Mouse (Mus musculus): ENCODE results near the gene Unc93a2. TPM values are rescaled to one million over a fixed set of nuclear protein-coding genes. Genes with fewer than 3 reads are reported as not detected.
A peak's percentile ranks its signal among the peaks of the same experiment; 100 is the strongest.
"Not testable (repeated sequence)": the region's sequence is repeated elsewhere in the genome, so short reads cannot be mapped to it uniquely, and the experiment has no call there.

The Unc93a2 gene
- polyA plus RNA-seq, 1 experiment from 2014 or later: not detected

DNA sequence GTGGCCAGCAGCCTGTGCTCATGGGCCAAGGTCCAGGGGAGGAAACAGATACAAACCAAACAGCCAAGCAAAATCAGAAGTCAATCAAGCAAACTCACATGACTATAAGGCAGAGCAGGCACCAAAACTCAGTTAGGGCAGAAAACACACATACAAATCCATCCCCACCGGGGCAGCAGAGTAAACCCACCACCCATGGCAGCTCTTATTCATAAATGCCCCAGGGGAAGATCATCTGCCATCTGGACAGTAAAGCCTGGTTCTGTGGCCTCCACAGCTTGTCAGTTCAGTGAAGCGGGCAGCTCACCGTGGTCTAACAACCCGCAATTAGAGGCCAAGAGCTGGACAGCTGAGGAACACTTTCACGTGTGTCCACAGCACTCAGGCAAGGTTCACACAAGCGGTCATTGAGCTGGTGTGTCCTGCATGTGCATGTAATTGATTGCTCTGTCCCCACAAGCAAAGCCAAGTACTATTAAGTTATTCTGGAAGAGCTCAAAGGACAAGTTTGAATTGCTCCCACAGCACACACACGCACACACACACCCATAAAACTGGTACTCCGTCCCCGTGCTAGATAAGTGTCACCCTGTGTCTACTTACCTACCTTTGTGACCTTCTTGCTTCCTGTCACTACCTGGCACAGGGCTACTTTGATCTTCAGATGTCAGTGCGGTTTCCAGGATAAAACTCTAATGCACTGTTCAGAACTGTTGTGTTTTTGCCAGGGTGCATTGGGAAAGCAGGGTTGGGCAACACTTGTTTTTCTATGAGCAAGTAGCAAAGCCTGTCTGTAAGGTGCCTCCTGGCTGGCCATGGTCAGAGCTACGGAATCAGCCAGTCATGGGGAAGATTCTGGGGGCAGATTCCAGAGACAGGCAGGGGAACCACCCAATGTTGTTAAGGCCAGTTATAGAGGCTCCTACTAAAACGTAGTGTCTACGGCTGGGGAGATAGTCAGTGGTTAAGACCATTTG is 1.8 kb downstream of the Unc93a2 start:
- not testable (repeated sequence) for H3K4me2 ChIP-seq; H3K4me3 ChIP-seq (ENCODE audit: low read depth, low read length); H3K27ac ChIP-seq (ENCODE audit: low read depth, low read length); ATAC-seq (replicated peaks; ENCODE audit: insufficient number of reproducible peaks, low FRiP score, low TSS enrichment); H3K27me3 ChIP-seq (ENCODE audit: control insufficient read depth, insufficient read depth, low read length); H3K36me3 ChIP-seq (ENCODE audit: control insufficient read depth, insufficient read depth, low read length); H3K9me3 ChIP-seq (replicated peaks; ENCODE audit: control insufficient read depth, low read length); H3K4me1 ChIP-seq (ENCODE audit: control insufficient read depth, insufficient read depth, low read length); H3K9ac ChIP-seq (ENCODE audit: low read depth, low read length)
- 80% methylated on average over 7 of the region's 13 CpGs for WGBS (ENCODE audit: insufficient replicate concordance)

- not testable (repeated sequence) for H3K4me2 ChIP-seq
- 88% methylated on average over 1 of the region's 3 CpGs for WGBS (ENCODE audit: insufficient replicate concordance)
Measured at GRCm38 (mm10) chr17:7382711-7383110, 2.6 kb downstream of the Unc93a2 start.

GRCm38 (mm10) chr17:7377907-7378306 is 7.4 kb downstream of the Unc93a2 start:
- H3K27me3 ChIP-seq (ENCODE audit: control insufficient read depth, insufficient read depth, low read length); H3K27ac ChIP-seq (ENCODE audit: low read depth, low read length); H3K4me2 ChIP-seq; H3K9me3 ChIP-seq (replicated peaks; ENCODE audit: control insufficient read depth, low read length); H3K4me3 ChIP-seq (ENCODE audit: low read depth, low read length); H3K9ac ChIP-seq (ENCODE audit: low read depth, low read length); H3K36me3 ChIP-seq (ENCODE audit: control insufficient read depth, insufficient read depth, low read length); H3K4me1 ChIP-seq (ENCODE audit: control insufficient read depth, insufficient read depth, low read length); ATAC-seq (replicated peaks; ENCODE audit: insufficient number of reproducible peaks, low FRiP score, low TSS enrichment): not testable (repeated sequence)
- 37% methylated on average over 2 of the region's 3 CpGs for WGBS (ENCODE audit: insufficient replicate concordance)

More at GRCm38 (mm10) chr17:7382711-7383110, 2.6 kb downstream of the Unc93a2 start:
- not testable (repeated sequence) for H3K4me3 ChIP-seq (ENCODE audit: low read depth, low read length); H3K27ac ChIP-seq (ENCODE audit: low read depth, low read length); H3K9ac ChIP-seq (ENCODE audit: low read depth, low read length); ATAC-seq (replicated peaks; ENCODE audit: insufficient number of reproducible peaks, low FRiP score, low TSS enrichment); H3K36me3 ChIP-seq (ENCODE audit: control insufficient read depth, insufficient read depth, low read length); H3K27me3 ChIP-seq (ENCODE audit: control insufficient read depth, insufficient read depth, low read length); H3K9me3 ChIP-seq (replicated peaks; ENCODE audit: control insufficient read depth, low read length); H3K4me1 ChIP-seq (ENCODE audit: control insufficient read depth, insufficient read depth, low read length)

DNA sequence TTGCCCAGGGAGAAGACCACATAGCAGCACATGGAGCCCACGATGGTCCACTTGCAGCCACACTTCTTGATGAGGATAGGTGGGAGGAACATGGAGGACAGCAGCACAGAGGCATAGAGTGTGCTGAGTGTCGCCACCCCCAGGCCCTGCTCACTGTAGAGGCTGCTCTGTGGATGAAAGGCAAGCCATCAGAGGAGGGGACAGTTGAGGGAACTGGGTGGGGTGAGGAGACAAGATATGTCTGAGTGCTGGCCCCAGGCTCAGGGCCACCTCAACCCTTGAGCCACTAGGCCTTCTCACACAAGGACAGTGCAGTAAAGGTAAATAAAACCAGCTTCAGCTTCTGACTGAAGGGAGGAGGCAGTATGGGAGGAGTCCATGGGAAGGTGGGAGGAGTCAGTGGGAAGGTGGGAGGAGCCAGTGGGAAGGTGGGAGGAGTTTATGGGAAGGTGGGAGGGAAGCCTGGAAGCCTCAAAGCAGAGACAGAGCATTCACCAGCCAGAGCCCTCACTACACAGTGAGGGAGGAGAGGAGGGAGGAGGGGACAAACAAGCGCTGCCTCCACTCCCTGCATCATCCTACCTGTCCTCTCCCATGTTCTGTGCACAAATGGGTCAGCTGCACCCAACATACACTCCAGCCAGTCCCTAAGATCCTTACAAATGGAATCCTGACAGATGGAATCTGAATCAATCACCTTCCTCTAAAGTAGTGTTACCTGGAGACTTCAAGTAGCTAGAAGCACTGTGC is 8.1 kb downstream of the Unc93a2 start:
- ATAC-seq (replicated peaks; ENCODE audit: insufficient number of reproducible peaks, low FRiP score, low TSS enrichment): 0 out of 2 replicates have a peak, but pooled peaks have one; percentile 39
- H3K27me3 ChIP-seq (ENCODE audit: control insufficient read depth, insufficient read depth, low read length); H3K4me2 ChIP-seq; H3K36me3 ChIP-seq (ENCODE audit: control insufficient read depth, insufficient read depth, low read length); H3K27ac ChIP-seq (ENCODE audit: low read depth, low read length); H3K4me3 ChIP-seq (ENCODE audit: low read depth, low read length); H3K9me3 ChIP-seq (replicated peaks; ENCODE audit: control insufficient read depth, low read length); H3K4me1 ChIP-seq (ENCODE audit: control insufficient read depth, insufficient read depth, low read length); H3K9ac ChIP-seq (ENCODE audit: low read depth, low read length): not testable (repeated sequence)
- 90% methylated on average over 1 of the region's 3 CpGs for WGBS (ENCODE audit: insufficient replicate concordance)

GRCm38 (mm10) chr17:7371879-7372278 is 13.4 kb downstream of the Unc93a2 start, which contains the start of gene Gm49630:
Gene Gm49630, minus strand, starts transcription at chr17:7371979.
- not testable (repeated sequence) for H3K9me3 ChIP-seq (replicated peaks; ENCODE audit: control insufficient read depth, low read length); H3K27ac ChIP-seq (ENCODE audit: low read depth, low read length); H3K36me3 ChIP-seq (ENCODE audit: control insufficient read depth, insufficient read depth, low read length); ATAC-seq (replicated peaks; ENCODE audit: insufficient number of reproducible peaks, low FRiP score, low TSS enrichment); H3K4me1 ChIP-seq (ENCODE audit: control insufficient read depth, insufficient read depth, low read length); H3K4me3 ChIP-seq (ENCODE audit: low read depth, low read length); H3K4me2 ChIP-seq; H3K27me3 ChIP-seq (ENCODE audit: control insufficient read depth, insufficient read depth, low read length); H3K9ac ChIP-seq (ENCODE audit: low read depth, low read length)
- 80% methylated on average over 1 of the region's 5 CpGs for WGBS (ENCODE audit: insufficient replicate concordance)

- not testable (repeated sequence) for H3K27me3 ChIP-seq (ENCODE audit: control insufficient read depth, insufficient read depth, low read length); H3K4me2 ChIP-seq; H3K36me3 ChIP-seq (ENCODE audit: control insufficient read depth, insufficient read depth, low read length); ATAC-seq (replicated peaks; ENCODE audit: insufficient number of reproducible peaks, low FRiP score, low TSS enrichment); H3K9ac ChIP-seq (ENCODE audit: low read depth, low read length); H3K4me1 ChIP-seq (ENCODE audit: control insufficient read depth, insufficient read depth, low read length); H3K4me3 ChIP-seq (ENCODE audit: low read depth, low read length); H3K9me3 ChIP-seq (replicated peaks; ENCODE audit: control insufficient read depth, low read length); H3K27ac ChIP-seq (ENCODE audit: low read depth, low read length)
- 77% methylated on average over 4 of the region's 6 CpGs for WGBS (ENCODE audit: insufficient replicate concordance)
Measured at GRCm38 (mm10) chr17:7369401-7369800, 15.9 kb downstream of the Unc93a2 start.

DNA sequence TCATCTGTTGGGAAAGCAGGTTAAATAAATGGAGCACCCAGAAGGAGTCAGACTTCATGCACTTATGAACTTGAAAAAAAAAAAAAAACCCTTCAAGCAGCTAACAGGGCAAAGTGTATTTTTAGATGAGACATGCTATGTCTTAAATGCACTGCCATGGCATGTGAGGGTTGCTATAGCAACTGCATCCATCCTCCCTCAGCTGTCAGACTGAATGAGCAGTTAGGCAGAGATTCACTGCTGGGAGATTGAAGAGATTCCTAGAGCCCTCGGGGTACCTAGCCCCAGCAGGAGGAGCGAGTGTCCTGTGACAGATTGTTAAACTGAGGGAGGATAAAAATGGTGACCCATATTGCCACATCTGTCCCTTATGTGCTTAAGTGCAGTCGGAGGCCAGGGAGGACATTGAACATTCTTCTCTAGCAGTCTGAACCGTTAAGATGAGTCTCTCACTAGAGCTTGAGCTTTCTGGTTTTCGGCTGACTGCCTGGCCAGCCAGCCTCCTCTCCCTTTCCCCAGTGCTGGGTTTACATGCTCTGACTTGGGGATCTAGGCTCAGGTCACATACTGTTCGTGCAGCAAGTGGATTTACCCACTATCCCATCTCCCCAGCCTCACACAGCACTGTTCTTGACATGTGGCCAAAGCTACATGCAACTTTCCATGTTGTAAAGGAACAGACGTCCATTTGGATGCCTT is 18.4 kb downstream of the Unc93a2 start:
- not testable (repeated sequence) for H3K4me2 ChIP-seq; H3K4me3 ChIP-seq (ENCODE audit: low read depth, low read length); H3K27ac ChIP-seq (ENCODE audit: low read depth, low read length); H3K36me3 ChIP-seq (ENCODE audit: control insufficient read depth, insufficient read depth, low read length); H3K27me3 ChIP-seq (ENCODE audit: control insufficient read depth, insufficient read depth, low read length); ATAC-seq (replicated peaks; ENCODE audit: insufficient number of reproducible peaks, low FRiP score, low TSS enrichment); H3K4me1 ChIP-seq (ENCODE audit: control insufficient read depth, insufficient read depth, low read length); H3K9me3 ChIP-seq (replicated peaks; ENCODE audit: control insufficient read depth, low read length); H3K9ac ChIP-seq (ENCODE audit: low read depth, low read length)
- 48% methylated on average over 3 of the region's 7 CpGs for WGBS (ENCODE audit: insufficient replicate concordance)

GRCm38 (mm10) chr17:7366265-7366664 is 19.0 kb downstream of the Unc93a2 start:
- H3K4me3 ChIP-seq (ENCODE audit: low read depth, low read length); H3K4me2 ChIP-seq; H3K9ac ChIP-seq (ENCODE audit: low read depth, low read length); H3K27me3 ChIP-seq (ENCODE audit: control insufficient read depth, insufficient read depth, low read length); H3K4me1 ChIP-seq (ENCODE audit: control insufficient read depth, insufficient read depth, low read length); ATAC-seq (replicated peaks; ENCODE audit: insufficient number of reproducible peaks, low FRiP score, low TSS enrichment); H3K36me3 ChIP-seq (ENCODE audit: control insufficient read depth, insufficient read depth, low read length); H3K9me3 ChIP-seq (replicated peaks; ENCODE audit: control insufficient read depth, low read length); H3K27ac ChIP-seq (ENCODE audit: low read depth, low read length): not testable (repeated sequence)
- WGBS (ENCODE audit: insufficient replicate concordance): no CpG with 5 or more reads among the region's 1 CpGs

Data from heart, embryonic 11.5 days (tissue).